Mouse (Mus musculus): ENCODE measurements around the gene Lef1.

- TF ChIP-seq POLR2A (IDR thresholded peaks at IDR 0.05; ENCODE audit: insufficient read length, low read depth) = no peak
- TF ChIP-seq MYOG (IDR thresholded peaks at IDR 0.05; ENCODE audit: control insufficient read depth in 1 of 3, insufficient read depth in 1 of 3, insufficient read length in 2 of 3, low read depth in 2 of 3) = no peak
- TF ChIP-seq CEBPB (IDR thresholded peaks at IDR 0.05; ENCODE audit: insufficient read depth, poor library complexity, severe bottlenecking) = no peak
- no peak for TF ChIP-seq USF1 (IDR thresholded peaks at IDR 0.05; ENCODE audit: low read depth)
- TF ChIP-seq POLR2AphosphoS2 (IDR thresholded peaks at IDR 0.05; ENCODE audit: insufficient read length, low read depth) = no peak
- TF ChIP-seq SRF (IDR thresholded peaks at IDR 0.05; ENCODE audit: control insufficient read depth, insufficient read length, low read depth) = no peak
- no peak for TF ChIP-seq REST (IDR thresholded peaks at IDR 0.05; ENCODE audit: insufficient read depth, insufficient read length)
- TF ChIP-seq MYOD1 (IDR thresholded peaks at IDR 0.05; ENCODE audit: control insufficient read depth in 1 of 3, insufficient read length in 2 of 3, low read depth in 2 of 3) = no peak
- TF ChIP-seq TCF3 (IDR thresholded peaks at IDR 0.05; ENCODE audit: insufficient read length, low read depth) = no peak
- TF ChIP-seq E2F4 (IDR thresholded peaks at IDR 0.05; ENCODE audit: insufficient read depth) = no peak
- TF ChIP-seq TCF12 (IDR thresholded peaks at IDR 0.05; ENCODE audit: insufficient read depth, poor library complexity, severe bottlenecking) = no peak
- no peak for TF ChIP-seq MAX (IDR thresholded peaks at IDR 0.05; ENCODE audit: low read depth)
These were observed 18.2 kb upstream of the Lef1 start for GRCm38 (mm10) chr3:131092113-131092512.
